In genomic region chr4:134760281-134760680, GRCm38 (mm10) we compare ENCODE assay signal across 10 mouse cellular contexts. TPM values are rescaled to one million over a fixed set of nuclear protein-coding genes. Genes with fewer than 3 reads are reported as not detected.
A peak's percentile ranks its signal among the peaks of the same experiment; 100 is the strongest.
DNase-seq lines count a peak whose midpoint lies in the region; ATAC-seq and TF ChIP-seq lines count a peak whose summit lies in the region.
"Had no signal": no experiment of that assay in that cellular context is flagged by ENCODE, and none has a peak within 500 bp of the region (broad histone marks: within the 10 kb centered on the region; RNA-seq: fewer than 3 reads in every experiment).

No protein-coding gene starts in this region.

- H3K27me3 ChIP-seq in kidney, embryonic 14.5 days (ENCODE audit: control insufficient read depth, insufficient read depth, low read length): no peaks in the 10 kb centered on the region
- 0 out of 2 replicates have a peak, but pooled peaks cover 6% of the 10 kb centered on the region for H3K27me3 ChIP-seq in embryonic facial prominence, embryonic 10.5 days (replicated peaks; ENCODE audit: low read depth, poor library complexity, severe bottlenecking)
- H3K27me3 ChIP-seq in liver, embryonic 15.5 days: no peaks in the 10 kb centered on the region

- no peak for TF ChIP-seq CTCF in bone marrow, adult 2 months (IDR thresholded peaks at IDR 0.05; ENCODE audit: control insufficient read depth, insufficient read depth, low read length)

- H3K4me3 ChIP-seq in kidney, embryonic 14.5 days (ENCODE audit: low read length): no peak overlapping the region
- H3K4me3 ChIP-seq in bone marrow, adult 2 months (replicated peaks; ENCODE audit: control insufficient read depth, low read depth, low read length): no peak overlapping the region
- H3K4me3 ChIP-seq in embryonic facial prominence, embryonic 10.5 days: no peak overlapping the region
- H3K4me3 ChIP-seq in liver, embryonic 15.5 days (replicated peaks): peak overlapping the region; percentile 19
- H3K4me3 ChIP-seq: hindbrain, embryonic 13.5 days had no signal

- TF ChIP-seq POLR2A in bone marrow, adult 2 months (IDR thresholded peaks at IDR 0.05; ENCODE audit: borderline replicate concordance, control insufficient read depth, low read depth, low read length): no peak

- peaks cover 54% of the 10 kb centered on the region for H3K4me1 ChIP-seq in kidney, embryonic 14.5 days (ENCODE audit: control insufficient read depth, insufficient read depth, low read length)
- H3K4me1 ChIP-seq in bone marrow, adult 2 months (ENCODE audit: control insufficient read depth, insufficient read depth, low read length): peaks cover 65% of the 10 kb centered on the region
- peaks cover 81% of the 10 kb centered on the region for H3K4me1 ChIP-seq in embryonic facial prominence, embryonic 10.5 days
- peaks cover 98% of the 10 kb centered on the region for H3K4me1 ChIP-seq in liver, embryonic 15.5 days (replicated peaks)

- no peak for ATAC-seq in kidney, embryonic 14.5 days (ENCODE audit: low FRiP score, low TSS enrichment)
- ATAC-seq in liver, embryonic 15.5 days (ENCODE audit: insufficient read depth): peak; percentile 30
- ATAC-seq: forebrain, postnatal 0 days had no signal

- no peaks in the 10 kb centered on the region for H3K36me3 ChIP-seq in kidney, embryonic 14.5 days (ENCODE audit: control insufficient read depth, insufficient read depth, low read length)
- H3K36me3 ChIP-seq in embryonic facial prominence, embryonic 10.5 days (replicated peaks): no peaks in the 10 kb centered on the region
- H3K36me3 ChIP-seq in liver, embryonic 15.5 days (replicated peaks): peaks cover 18% of the 10 kb centered on the region
- H3K36me3 ChIP-seq: hindbrain, embryonic 13.5 days had no signal

- H3K27ac ChIP-seq in kidney, embryonic 14.5 days (ENCODE audit: low read depth, low read length): peak overlapping the region; percentile 47; the same call in 1 of the 2 replicates
- peak overlapping the region; percentile 74 for H3K27ac ChIP-seq in bone marrow, adult 2 months (ENCODE audit: control insufficient read depth, insufficient read depth, low read depth, low read length, poor library complexity)
- peak overlapping the region; percentile 40 for H3K27ac ChIP-seq in embryonic facial prominence, embryonic 10.5 days (replicated peaks)
- peak overlapping the region; percentile 92 for H3K27ac ChIP-seq in liver, embryonic 15.5 days (replicated peaks)
- H3K27ac ChIP-seq: hindbrain, embryonic 13.5 days had no signal

- no peak overlapping the region for H3K4me2 ChIP-seq in kidney, embryonic 14.5 days (replicated peaks; ENCODE audit: low read depth, low read length)
- peak overlapping the region; percentile 69 for H3K4me2 ChIP-seq in liver, embryonic 15.5 days
- H3K4me2 ChIP-seq: hindbrain, embryonic 13.5 days had no signal

- H3K9me3 ChIP-seq in kidney, embryonic 14.5 days (ENCODE audit: control insufficient read depth, low read length): no peaks in the 10 kb centered on the region
- H3K9me3 ChIP-seq in embryonic facial prominence, embryonic 10.5 days: no peaks in the 10 kb centered on the region
- no peaks in the 10 kb centered on the region for H3K9me3 ChIP-seq in liver, embryonic 15.5 days (replicated peaks)
- H3K9me3 ChIP-seq: hindbrain, embryonic 13.5 days had no signal

- no peak for DNase-seq in kidney, adult 8-10 months
- no peak for DNase-seq in embryonic facial prominence, embryonic 10.5 days (ENCODE audit: low spot score)
- DNase-seq in left cerebral cortex, adult 11 months (ENCODE audit: low spot score): no peak
- no peak for DNase-seq in cerebellum, adult 8-10 months
- DNase-seq: forebrain, postnatal 0 days; thymus, postnatal 25 days had no signal

- 68% methylated on average over 6 of the region's 6 CpGs for WGBS in kidney, embryonic 14.5 days
- 38% methylated on average over 6 of the region's 6 CpGs for WGBS in bone marrow, adult 2 months
- 78% methylated on average over 6 of the region's 6 CpGs for WGBS in embryonic facial prominence, embryonic 10.5 days
- 37% methylated on average over 6 of the region's 6 CpGs for WGBS in liver, embryonic 15.5 days (ENCODE audit: insufficient replicate concordance)

- H3K9ac ChIP-seq in kidney, embryonic 14.5 days (ENCODE audit: low read depth, low read length): no peak overlapping the region
- H3K9ac ChIP-seq in liver, embryonic 15.5 days: peak overlapping the region; percentile 57
- H3K9ac ChIP-seq: forebrain, postnatal 0 days; hindbrain, embryonic 13.5 days had no signal

RNA-seq across cellular contexts. Expression of gene Ldlrap1, which starts 7.5 kb away (rescaled TPM):
- 10.7 and 19.9 TPM in 2 replicates for polyA plus RNA-seq in kidney, embryonic 14.5 days (2014; fragmentation: Nextera tagmentation; extraction: Ambion mirVana)
- 23.1 and 45.9 TPM in 2 replicates for polyA plus RNA-seq in bone marrow, adult 2 months (2011; ENCODE audit: insufficient read depth, insufficient read length, low replicate concordance, missing spikeins)
- polyA plus RNA-seq in embryonic facial prominence, embryonic 10.5 days (2016; fragmentation: Nextera tagmentation; extraction: Ambion mirVana): 15.8 and 17.4 TPM in 2 replicates
- 21.8 and 22.4 TPM in 2 replicates for polyA plus RNA-seq in liver, embryonic 15.5 days (2015; fragmentation: Nextera tagmentation; extraction: Ambion mirVana)

RNA-seq across cellular contexts. Expression of gene Man1c1, which starts 56.2 kb away (rescaled TPM):
- polyA plus RNA-seq in kidney, embryonic 14.5 days (2014; fragmentation: Nextera tagmentation; extraction: Ambion mirVana): 3.8 and 5.3 TPM in 2 replicates
- polyA plus RNA-seq in bone marrow, adult 2 months (2011; ENCODE audit: insufficient read depth, insufficient read length, low replicate concordance, missing spikeins): 2.7 and 7.3 TPM in 2 replicates
- polyA plus RNA-seq in embryonic facial prominence, embryonic 10.5 days (2016; fragmentation: Nextera tagmentation; extraction: Ambion mirVana): 2.6 and 2.8 TPM in 2 replicates
- 1.4 and 2.0 TPM in 2 replicates for polyA plus RNA-seq in liver, embryonic 15.5 days (2015; fragmentation: Nextera tagmentation; extraction: Ambion mirVana)

Comparison
In these comparisons a context has a peak if more than half of its experiments do, and no peak if none do; other contexts are left out.
1. H3K27ac ChIP-seq: peak in every context shown above with its lines; median percentile 92 in liver, embryonic 15.5 days; 74 in bone marrow, adult 2 months; 47 in kidney, embryonic 14.5 days; 40 in embryonic facial prominence, embryonic 10.5 days.